Mouse (Mus musculus) left cerebral cortex, postnatal 14 days (tissue): Measurements from ENCODE around the gene Gm10666. TPM values are rescaled to one million over a fixed set of nuclear protein-coding genes. Genes with fewer than 3 reads are reported as not detected.
"Not testable (repeated sequence)": the region's sequence is repeated elsewhere in the genome, so short reads cannot be mapped to it uniquely, and the experiment has no call there.

Source experiments
- DNase-seq, 2 experiments: peaks; one replicate each; pipeline ENCODE4 v3.0.0; 2021 to 2022; ENCODE audit warnings: low spot score in 2 of 2, mixed read lengths in 1 of 2
- intact Hi-C: fragments of 180-260 bp; cut with DNase I; formaldehyde crosslinking; loops from one replicate; pipeline ENCODE4 v1.15.1; 2025
- long read RNA-seq, 2 experiments: library from polyadenylated mRNA; stranded (forward); transcript quantifications; one replicate each; pipeline ENCODE4 v2.0.0; 2021
- total RNA-seq, 2 experiments: library from RNA; stranded (reverse); gene quantifications; 2 replicates each; pipeline ENCODE4 v1.2.3; 2021

Gm10666 gene
- total RNA-seq = not detected
- long read RNA-seq, experiment 1 = 0 reads
- long read RNA-seq, experiment 2 = 0 reads

DNA sequence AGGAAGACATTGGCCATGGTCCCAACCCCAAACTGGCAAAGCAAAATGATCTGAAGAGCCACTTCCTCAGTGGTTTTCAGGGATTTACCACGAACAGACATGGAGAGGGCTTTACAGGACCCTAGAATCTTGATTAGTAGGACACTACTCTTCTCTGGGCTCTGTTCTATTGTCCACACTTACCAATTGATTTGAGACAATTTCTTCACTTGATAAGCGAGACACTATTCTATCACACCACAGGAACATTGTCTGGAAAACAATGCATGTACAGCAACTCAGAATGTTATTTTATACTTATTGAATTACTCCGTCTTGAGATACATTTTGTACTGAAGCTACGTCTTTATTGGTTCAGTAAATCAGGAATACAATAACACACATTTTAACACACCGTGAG, at the start of gene Gm10666:
TSS of gene Gm10666 (minus strand) at position 101 of the 400 bp plus-strand sequence.
- intact Hi-C loops, DNase-seq: not testable (repeated sequence)

DNA sequence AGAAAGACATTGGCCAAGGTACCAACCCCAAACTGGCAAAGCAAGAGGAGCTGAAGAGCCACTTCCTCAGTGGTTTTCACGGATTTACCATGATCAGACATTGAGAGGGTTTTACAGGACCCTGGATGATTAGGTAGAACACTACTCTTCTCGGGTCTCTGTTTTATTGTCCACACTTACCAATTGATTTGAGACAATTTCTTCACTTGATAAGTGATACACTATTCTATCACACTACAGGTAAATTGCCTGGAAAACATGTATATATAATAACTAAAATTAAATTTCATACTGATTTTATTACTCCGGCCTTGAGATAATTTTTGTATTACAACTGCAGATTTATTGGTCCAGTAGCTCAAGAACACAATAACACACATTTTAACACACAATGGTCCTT, 29.4 kb upstream of the Gm10666 start, which contains the start of gene Vmn1r142:
TSS of gene Vmn1r142 (minus strand) at position 101 of the 400 bp plus-strand sequence.
- DNase-seq, intact Hi-C loops: not testable (repeated sequence)

DNA sequence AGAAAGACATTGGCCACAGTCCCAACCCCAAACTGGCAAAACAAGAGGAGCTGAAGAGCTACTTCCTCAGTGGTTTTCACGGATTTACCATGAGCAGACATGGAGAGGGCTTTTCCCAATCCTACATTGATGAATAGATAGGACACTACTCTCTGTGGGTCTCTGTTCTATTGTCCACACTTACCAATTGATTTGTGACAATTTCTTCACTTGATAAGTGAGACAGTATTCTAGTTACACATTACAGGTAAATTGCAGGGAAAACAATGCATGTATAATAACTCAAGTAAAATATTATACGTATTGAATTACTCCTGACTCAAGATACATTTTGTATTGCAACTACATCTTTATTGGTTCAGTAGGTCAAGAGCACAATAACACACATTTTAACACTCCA, 16.4 kb downstream of the Gm10666 start, which contains the start of gene Gm16451:
TSS of gene Gm16451 (minus strand) at position 101 of the 400 bp plus-strand sequence.
- DNase-seq, intact Hi-C loops: not testable (repeated sequence)

Other genes with a start within 250 kb of the Gm10666 start
- gene Gm5891, start 213.4 kb downstream of the Gm10666 start, total RNA-seq = not detected
- gene Vmn1r137, start 140.2 kb downstream of the Gm10666 start, total RNA-seq = not detected
- gene Vmn1r138, start 105.8 kb downstream of the Gm10666 start, total RNA-seq = not detected
- gene Gm6176, start 78.4 kb downstream of the Gm10666 start, total RNA-seq = not detected
- gene Vmn1r139, start 65.7 kb downstream of the Gm10666 start, total RNA-seq = not detected
- gene Gm16451, start 16.5 kb downstream of the Gm10666 start, total RNA-seq = not detected
- not detected for gene Vmn1r142, start 29.3 kb upstream of the Gm10666 start, total RNA-seq
- not detected for gene Vmn1r143, start 54.6 kb upstream of the Gm10666 start, total RNA-seq
- not detected for gene Gm8653, start 66.5 kb upstream of the Gm10666 start, total RNA-seq
- gene Gm8453, start 94.7 kb upstream of the Gm10666 start, total RNA-seq = not detected
- not detected for gene Gm4187, start 195.0 kb upstream of the Gm10666 start, total RNA-seq
- not detected for gene Gm8660, start 236.3 kb upstream of the Gm10666 start, total RNA-seq